Mouse (Mus musculus) skeletal muscle tissue, adult 2 months (tissue): ENCODE data around the gene Ppt1.
"Not testable (repeated sequence)": the region's sequence is repeated elsewhere in the genome, so short reads cannot be mapped to it uniquely, and the experiment has no call there.

ENCODE experiments used
- DNase-seq: peaks from one replicate; pipeline ENCODE4 v3.0.0-alpha.2; 2012; ENCODE audit warnings: low read depth, low spot score

Gene Ppt1

GRCm38 (mm10) chr4:122835530-122836402 lies at the start of gene Ppt1:
Ppt1 (plus strand) TSS chr4:122836242.
- DNase-seq: peak; percentile 60

GRCm38 (mm10) chr4:122789335-122790089 lies 46.5 kb upstream of the Ppt1 start:
- no peak for DNase-seq

- DNase-seq: peak; percentile 7
Measured at GRCm38 (mm10) chr4:122808108-122808507, 27.9 kb upstream of the Ppt1 start.

- no peak for DNase-seq
Measured at GRCm38 (mm10) chr4:122811180-122811579, 24.9 kb upstream of the Ppt1 start.

- DNase-seq: no peak
Measured at GRCm38 (mm10) chr4:122811824-122812223, 24.2 kb upstream of the Ppt1 start.

GRCm38 (mm10) chr4:122816202-122816601 lies 19.8 kb upstream of the Ppt1 start:
- no peak for DNase-seq

GRCm38 (mm10) chr4:122820941-122821340 lies 15.1 kb upstream of the Ppt1 start:
- DNase-seq: not testable (repeated sequence)

- DNase-seq: no peak
Measured at GRCm38 (mm10) chr4:122827651-122828050, 8.4 kb upstream of the Ppt1 start.

GRCm38 (mm10) chr4:122829339-122829738 lies 6.7 kb upstream of the Ppt1 start:
- DNase-seq: no peak

- DNase-seq: no peak
Measured at GRCm38 (mm10) chr4:122831888-122832287, 4.2 kb upstream of the Ppt1 start.

- no peak for DNase-seq
Measured at GRCm38 (mm10) chr4:122836403-122836775, 347 bp downstream of the Ppt1 start.

- no peak for DNase-seq
Measured at GRCm38 (mm10) chr4:122837180-122837730, 1.2 kb downstream of the Ppt1 start.

GRCm38 (mm10) chr4:122837994-122838393 lies 2.0 kb downstream of the Ppt1 start:
- no peak for DNase-seq

GRCm38 (mm10) chr4:122838416-122838815 lies 2.4 kb downstream of the Ppt1 start:
- no peak for DNase-seq

GRCm38 (mm10) chr4:122848150-122848621 lies 12.1 kb downstream of the Ppt1 start:
- peak; percentile 39 for DNase-seq

GRCm38 (mm10) chr4:122851535-122851934 lies 15.5 kb downstream of the Ppt1 start:
- no peak for DNase-seq

GRCm38 (mm10) chr4:122853691-122854090 lies 17.6 kb downstream of the Ppt1 start:
- peak; percentile 18 for DNase-seq

- DNase-seq: no peak
Measured at GRCm38 (mm10) chr4:122854770-122855169, 18.7 kb downstream of the Ppt1 start.

- no peak for DNase-seq
Measured at GRCm38 (mm10) chr4:122857909-122858308, 21.9 kb downstream of the Ppt1 start.

- DNase-seq: no peak
Measured at GRCm38 (mm10) chr4:122859096-122859674, 23.1 kb downstream of the Ppt1 start.

GRCm38 (mm10) chr4:122861836-122862235 lies 25.8 kb downstream of the Ppt1 start:
- DNase-seq: no peak

- no peak for DNase-seq
Measured at GRCm38 (mm10) chr4:122868041-122868440, 32.0 kb downstream of the Ppt1 start.
